23 mouse cellular contexts compared by ENCODE assay signal in genomic region chr16:32570042-32570441, GRCm38 (mm10).
"Had no signal": no experiment of that assay in that cellular context is flagged by ENCODE, and none has a peak within 500 bp of the region (broad histone marks: within the 10 kb centered on the region; RNA-seq: fewer than 3 reads in every experiment).

No protein-coding gene starts in this region.

- H3K27ac ChIP-seq: kidney, postnatal 0 days; layer of hippocampus, adult 2 months; limb, embryonic 10.5 days; limb, embryonic 13.5 days; liver, embryonic 14.5 days; lung, embryonic 15.5 days; midbrain, embryonic 10.5 days; midbrain, embryonic 13.5 days; neural tube, embryonic 13.5 days; stomach, embryonic 15.5 days had no signal

- H3K4me1 ChIP-seq: limb, embryonic 10.5 days; limb, embryonic 13.5 days; lung, embryonic 15.5 days; midbrain, embryonic 13.5 days; neural tube, embryonic 13.5 days; stomach, embryonic 15.5 days had no signal

- H3K4me2 ChIP-seq: limb, embryonic 13.5 days; lung, embryonic 15.5 days; midbrain, embryonic 13.5 days; neural tube, embryonic 13.5 days; stomach, embryonic 15.5 days had no signal

- H3K27me3 ChIP-seq: limb, embryonic 13.5 days; lung, embryonic 15.5 days; midbrain, embryonic 13.5 days; neural tube, embryonic 13.5 days; stomach, embryonic 15.5 days had no signal

- H3K9me3 ChIP-seq: limb, embryonic 10.5 days; limb, embryonic 13.5 days; lung, embryonic 15.5 days; megakaryocyte, embryonic 14.5 days; midbrain, embryonic 10.5 days; midbrain, embryonic 13.5 days; neural tube, embryonic 13.5 days; stomach, embryonic 15.5 days had no signal

- ATAC-seq: midbrain, embryonic 13.5 days; midbrain, embryonic 16.5 days had no signal

- DNase-seq: kidney, adult 2 months; kidney, postnatal 25 days; layer of hippocampus, adult 9-11 months; lung, adult 18-20 months; lung, postnatal 10 days; lung, postnatal 36 days; retina, postnatal 1 day; right cerebral cortex, postnatal 25 days; spleen, adult 18-20 months; thymus, postnatal 25 days had no signal

- H3K9ac ChIP-seq: limb, embryonic 13.5 days; liver, embryonic 14.5 days; lung, embryonic 15.5 days; midbrain, embryonic 13.5 days; neural tube, embryonic 13.5 days; stomach, embryonic 15.5 days had no signal

- H3K4me3 ChIP-seq: layer of hippocampus, adult 2 months; limb, embryonic 10.5 days; limb, embryonic 13.5 days; lung, embryonic 15.5 days; megakaryocyte, embryonic 14.5 days; midbrain, embryonic 10.5 days; midbrain, embryonic 13.5 days; myocyte; neural tube, embryonic 13.5 days; stomach, embryonic 15.5 days had no signal

- H3K36me3 ChIP-seq: limb, embryonic 10.5 days; limb, embryonic 13.5 days; lung, embryonic 15.5 days; midbrain, embryonic 10.5 days; midbrain, embryonic 13.5 days; neural tube, embryonic 13.5 days; stomach, embryonic 15.5 days had no signal
